Mouse (Mus musculus) adrenal gland, postnatal 25 days (tissue): ENCODE data around the gene Ptpn9. TPM values are rescaled to one million over a fixed set of nuclear protein-coding genes. Genes with fewer than 3 reads are reported as not detected.

ENCODE experiments used
- total RNA-seq: library from RNA; stranded (reverse); gene quantifications from 2 replicates; pipeline ENCODE4 v1.2.3, GENCODE M21; 2021

Ptpn9 gene
- total RNA-seq, 1 experiment from 2014 or later, result 46.9 TPM

Other genes with a start within 250 kb of the Ptpn9 start
- gene Lingo1, start 198.5 kb upstream of the Ptpn9 start, total RNA-seq, result 0.86 and 1.1 TPM in 2 replicates
- 1.6 and 1.8 TPM in 2 replicates for gene Odf3l1, start 130.2 kb upstream of the Ptpn9 start, total RNA-seq
- 10.0 and 10.4 TPM in 2 replicates for gene Cspg4, start 129.9 kb upstream of the Ptpn9 start, total RNA-seq
- 28.6 and 35.1 TPM in 2 replicates for gene Snx33, start 66.6 kb upstream of the Ptpn9 start, total RNA-seq
- 87.0 and 105 TPM in 2 replicates for gene Imp3, start 57.4 kb upstream of the Ptpn9 start, total RNA-seq
- 15.0 and 16.4 TPM in 2 replicates for gene Snupn, start 44.0 kb upstream of the Ptpn9 start, total RNA-seq
- 59.6 and 73.2 TPM in 2 replicates for gene Sin3a, start 77.1 kb downstream of the Ptpn9 start, total RNA-seq
- gene Man2c1, start 135.8 kb downstream of the Ptpn9 start, total RNA-seq, result 140 and 170 TPM in 2 replicates
- 8.9 and 13.9 TPM in 2 replicates for gene Neil1, start 153.4 kb downstream of the Ptpn9 start, total RNA-seq
- gene Commd4, start 163.4 kb downstream of the Ptpn9 start, total RNA-seq, result 44.0 and 65.3 TPM in 2 replicates
- not detected in 2 replicates for gene Trcg1, start 241.6 kb downstream of the Ptpn9 start, total RNA-seq